Mouse (Mus musculus) CH12.LX (cell line): ENCODE results near the gene Rgn. TPM values are rescaled to one million over a fixed set of nuclear protein-coding genes. Genes with fewer than 3 reads are reported as not detected.

Experiments
- DNase-seq: peaks from one replicate; pipeline ENCODE4 v3.0.0-alpha.2; 2013; ENCODE audit errors: extremely low read depth
- H3K27ac ChIP-seq: 2 replicates; pipeline ENCODE4 v1.5.1; 2012; ENCODE audit warnings: low read depth, mild to moderate bottlenecking, control low read depth, moderate library complexity; ENCODE audit not compliant: insufficient read depth
- H3K27me3 ChIP-seq: replicated peaks from 2 replicates; pipeline ENCODE3; 2012; ENCODE audit warnings: inconsistent platforms
- H3K36me3 ChIP-seq, 2 experiments: replicated peaks in 1 of 2; 2 replicates each; pipeline versions ENCODE3 to v1.6.1; 2012; ENCODE audit warnings: inconsistent platforms in 1 of 2, low read length in 1 of 2, mild to moderate bottlenecking in 1 of 2, mixed read lengths in 1 of 2, moderate library complexity in 1 of 2; ENCODE audit not compliant: control insufficient read depth in 1 of 2, insufficient read depth in 1 of 2
- H3K4me1 ChIP-seq, 2 experiments: 2 replicates each; pipeline ENCODE4 v1.6.1; 2012; ENCODE audit warnings: inconsistent platforms in 1 of 2, moderate library complexity in 1 of 2; ENCODE audit not compliant: insufficient read depth in 2 of 2, control insufficient read depth in 1 of 2
- H3K4me2 ChIP-seq: 2 replicates; pipeline ENCODE4 v1.6.1; 2012; ENCODE audit warnings: low read depth, mild to moderate bottlenecking, control low read depth; ENCODE audit not compliant: poor library complexity, insufficient read depth, severe bottlenecking
- H3K4me3 ChIP-seq, 3 experiments: fragments of 150-350 bp in 1 of 3; sonication (generic) in 1 of 3; replicated peaks in 1 of 3; 2 replicates each; pipeline versions ENCODE3 to v1.5.1; 2011 to 2012; ENCODE audit warnings: low read depth in 2 of 3, low read length in 2 of 3, mild to moderate bottlenecking in 2 of 3, moderate library complexity in 2 of 3, control low read depth in 1 of 3, improper control_type of control experiment in 1 of 3, inconsistent platforms in 1 of 3, mixed read lengths in 1 of 3; ENCODE audit not compliant: poor library complexity in 1 of 3
- H3K79me2 ChIP-seq: replicated peaks from 2 replicates; pipeline ENCODE4 v1.6.1; 2012; ENCODE audit warnings: mild to moderate bottlenecking, moderate library complexity; ENCODE audit not compliant: control insufficient read depth, poor library complexity, insufficient read depth, severe bottlenecking; ENCODE audit errors: extremely low read depth
- H3K9ac ChIP-seq: 2 replicates; pipeline ENCODE4 v1.6.1; 2012; ENCODE audit warnings: low read depth, mild to moderate bottlenecking, control low read depth, moderate library complexity; ENCODE audit not compliant: insufficient read depth
- H3K9me3 ChIP-seq: replicated peaks from 2 replicates; pipeline ENCODE3; 2012; ENCODE audit warnings: low read length, inconsistent platforms, mixed read lengths
- CTCF ChIP-seq, 2 experiments: IDR thresholded peaks in 1 of 2; conservative IDR thresholded peaks in 1 of 2; 2 replicates each; pipeline ENCODE4 v1.5.1; 2011 to 2012; ENCODE audit warnings: low read depth in 2 of 2, low read length in 2 of 2, improper control_type of control experiment in 1 of 2, inconsistent platforms in 1 of 2, mild to moderate bottlenecking in 1 of 2, moderate library complexity in 1 of 2
- E2F4 ChIP-seq: IDR thresholded peaks from 2 replicates; pipeline ENCODE4 v1.6.1; 2011; ENCODE audit warnings: low read depth, low read length, improper control_type of control experiment; ENCODE audit not compliant: insufficient replicate concordance
- GABPA ChIP-seq: IDR thresholded peaks from 2 replicates; pipeline ENCODE4 v1.6.1; 2012; ENCODE audit warnings: low read depth, low read length, improper control_type of control experiment, inconsistent platforms; ENCODE audit not compliant: insufficient replicate concordance
- IRF4 ChIP-seq: IDR thresholded peaks from 2 replicates; pipeline ENCODE4 v1.6.1; 2014; ENCODE audit warnings: low read depth, mild to moderate bottlenecking, inconsistent platforms, low read length, improper control_type of control experiment
- JUN ChIP-seq: IDR thresholded peaks from 2 replicates; pipeline ENCODE4 v1.6.1; 2011; ENCODE audit warnings: low read depth, mild to moderate bottlenecking, low read length, improper control_type of control experiment, moderate library complexity; ENCODE audit not compliant: insufficient read depth
- MXI1 ChIP-seq: IDR thresholded peaks from 2 replicates; pipeline ENCODE4 v1.6.1; 2011; ENCODE audit warnings: mild to moderate bottlenecking, low read depth, low read length, improper control_type of control experiment
- NELFE ChIP-seq: IDR thresholded peaks from 2 replicates; pipeline ENCODE4 v1.6.1; 2011; ENCODE audit warnings: low read depth, low read length, improper control_type of control experiment
- RAD21 ChIP-seq: IDR thresholded peaks from 2 replicates; pipeline ENCODE4 v1.6.1; 2011; ENCODE audit warnings: low read depth, mild to moderate bottlenecking, low read length, improper control_type of control experiment, moderate library complexity
- RCOR1 ChIP-seq: conservative IDR thresholded peaks from 2 replicates; pipeline ENCODE4 v1.6.1; 2012; ENCODE audit warnings: low read depth, mild to moderate bottlenecking, inconsistent platforms, low read length, improper control_type of control experiment
- SMC3 ChIP-seq: IDR thresholded peaks from 2 replicates; pipeline ENCODE4 v1.6.1; 2011; ENCODE audit warnings: low read depth, low read length, improper control_type of control experiment
- TBP ChIP-seq: conservative IDR thresholded peaks from 2 replicates; pipeline ENCODE4 v1.6.1; 2011; ENCODE audit warnings: low read depth, low read length, improper control_type of control experiment
- USF1 ChIP-seq: IDR thresholded peaks from 2 replicates; pipeline ENCODE4 v1.6.1; 2014; ENCODE audit warnings: low read depth, mild to moderate bottlenecking, inconsistent platforms, low read length, improper control_type of control experiment
- USF2 ChIP-seq: conservative IDR thresholded peaks from 2 replicates; pipeline ENCODE4 v1.6.1; 2011; ENCODE audit warnings: low read depth, low read length, improper control_type of control experiment
- ZKSCAN1 ChIP-seq: IDR thresholded peaks from 2 replicates; pipeline ENCODE4 v1.6.1; 2012; ENCODE audit warnings: low read depth, inconsistent platforms, low read length, improper control_type of control experiment, borderline replicate concordance
- ZMIZ1 ChIP-seq: IDR thresholded peaks from 2 replicates; pipeline ENCODE4 v1.6.1; 2012; ENCODE audit warnings: low read depth, mild to moderate bottlenecking, inconsistent platforms, low read length, improper control_type of control experiment
- ZNF384 ChIP-seq: IDR thresholded peaks from 2 replicates; pipeline ENCODE4 v1.6.1; 2012; ENCODE audit warnings: low read depth, low read length, improper control_type of control experiment, inconsistent platforms
- dilution Hi-C: fragments of 300-500 bp; cut with MboI; formaldehyde crosslinking; loops from 2 replicates; pipeline ENCODE4 v1.14.3; 2020; ENCODE audit warnings: low sequenced_read_pairs; ENCODE audit not compliant: extremely low pct_unique_long_range_greater_than_20kb, extremely low pct_ligation_motif_present
- in situ Hi-C: fragments of 300-500 bp; cut with MboI; formaldehyde crosslinking; loops from 3 replicates; pipeline ENCODE4 v1.14.3; 2019; ENCODE audit warnings: low sequenced_read_pairs, low pct_ligation_motif_present, low pct_unique_long_range_greater_than_20kb, mixed read lengths
- polyA plus RNA-seq: library from polyadenylated mRNA; unstranded; fragments of >175 nt; gene quantifications from 2 replicates; pipeline ENCODE4 v1.2.1, GENCODE M21; 2012; ENCODE audit warnings: low read depth; ENCODE audit not compliant: insufficient read length
- total RNA-seq, 2 experiments: library from RNA; depleted of rRNA; stranded (reverse); fragments of 300-350 nt in 1 of 2; fragments of >200 nt in 1 of 2; gene quantifications; 2 replicates each; pipeline ENCODE4 v1.2.3; 2012 to 2014

Gene Rgn
- total and polyA plus RNA-seq, 3 experiments = not detected

DNA sequence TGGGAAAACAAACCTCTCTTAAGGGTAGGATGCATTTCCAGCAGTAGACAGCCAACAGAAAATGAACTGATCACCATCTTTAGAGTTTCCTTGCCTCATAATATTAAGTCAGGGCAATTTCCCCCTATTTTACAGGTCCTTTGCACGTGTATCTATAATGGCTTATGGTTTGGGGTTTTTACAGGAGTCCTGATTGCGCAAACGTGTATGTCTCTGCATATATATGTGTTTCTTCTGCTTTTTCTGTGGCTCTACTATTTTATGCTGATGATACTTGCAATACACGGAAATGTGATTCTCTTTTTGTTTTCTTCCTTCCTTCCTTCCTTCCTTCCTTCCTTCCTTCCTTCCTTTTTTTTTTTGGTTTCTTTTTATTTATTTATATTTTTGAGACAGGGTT, 24.3 kb downstream of the Rgn start (continued):
- TF ChIP-seq E2F4 (no peak), NELFE (no peak)

DNA sequence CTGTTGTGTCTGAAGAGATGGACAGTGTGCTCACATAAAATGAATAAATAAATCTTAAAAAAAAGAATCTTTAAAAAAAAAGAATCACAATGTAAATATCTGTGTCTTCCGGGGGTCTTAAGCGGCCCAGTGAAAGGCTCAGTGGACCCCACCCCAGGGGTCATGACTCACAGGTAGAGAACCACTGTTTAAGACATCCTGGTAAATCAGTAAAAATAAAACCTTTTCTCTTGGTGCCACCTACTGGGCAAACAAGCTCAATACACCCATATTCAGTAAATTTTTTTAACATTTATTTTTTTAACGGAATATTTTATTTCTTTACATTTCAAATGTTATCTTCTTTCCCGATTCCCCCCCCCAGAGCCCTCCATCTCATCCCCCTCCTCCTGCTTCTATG, 38.4 kb downstream of the Rgn start:
- no peak overlapping the region for H3K4me3 ChIP-seq
- DNase-seq = peak; percentile 8
- no peak for TF ChIP-seq RCOR1
- no peak for TF ChIP-seq ZKSCAN1
- TF ChIP-seq ZNF384 = peak; percentile 68
- TF ChIP-seq CTCF (conservative IDR thresholded peaks at IDR 0.05 in 1 of 2, IDR thresholded peaks at IDR 0.05 in 1 of 2; ENCODE audit: low read depth in 2 of 2, low read length in 2 of 2) = peak in 1 of 2 experiments; percentile 61; a peak in 2 of 4 replicates
- peak; percentile 37 for TF ChIP-seq SMC3
- no peak for TF ChIP-seq USF1
- TF ChIP-seq RAD21 = peak; percentile 69
- TF ChIP-seq MXI1 = no peak
- TF ChIP-seq, all 38 proteins: peak for 4
- in situ Hi-C loops = no loop called here
- Histone ChIP-seq H3K79me2 (no peaks in the 10 kb centered on the region), H3K9me3 (no peaks in the 10 kb centered on the region), H3K4me2 (no peak overlapping the region), H3K9ac (no peak overlapping the region), H3K4me1 (no peaks in the 10 kb centered on the region), H3K27me3 (no peaks in the 10 kb centered on the region), H3K27ac (no peak overlapping the region), H3K36me3 (no peaks in the 10 kb centered on the region)
- dilution Hi-C loops = no loop called here

DNA sequence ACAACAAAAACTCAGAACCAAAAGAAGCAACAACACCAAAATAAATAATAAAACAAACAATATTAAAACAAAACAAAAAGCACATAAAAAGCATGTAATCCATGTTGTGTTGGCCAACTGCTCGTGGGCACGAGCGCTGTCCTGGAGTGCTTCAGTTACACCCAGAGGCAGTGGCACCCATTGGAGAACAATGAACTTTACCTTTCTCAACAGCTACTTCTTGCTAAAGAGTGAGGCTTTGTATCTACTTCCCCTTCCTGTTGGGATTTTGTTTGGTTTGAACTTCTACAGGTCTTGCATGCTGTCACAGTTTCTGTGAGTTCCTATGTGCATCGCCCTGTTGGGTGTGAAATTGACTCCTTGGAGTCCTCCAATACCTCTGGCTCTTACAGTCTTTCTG, 58.9 kb downstream of the Rgn start:
- TF ChIP-seq ZMIZ1 = no peak
- TF ChIP-seq GABPA = no peak
- no peak for TF ChIP-seq USF2
- TF ChIP-seq IRF4 = no peak
- no peak for TF ChIP-seq JUN
- no peak for TF ChIP-seq TBP
- TF ChIP-seq, all 38 proteins: peak for 0
- no peak overlapping the region for H3K27ac ChIP-seq
- no peaks in the 10 kb centered on the region for H3K36me3 ChIP-seq
- no peaks in the 10 kb centered on the region for H3K79me2 ChIP-seq
- H3K27me3 ChIP-seq = no peaks in the 10 kb centered on the region
- no peak overlapping the region for H3K9ac ChIP-seq
- dilution Hi-C loops (no loop called here), in situ Hi-C loops (no loop called here)
- DNase-seq = no peak
- no peak overlapping the region for H3K4me2 ChIP-seq
- H3K9me3 ChIP-seq = no peaks in the 10 kb centered on the region
- no peaks in the 10 kb centered on the region for H3K4me1 ChIP-seq
- no peak overlapping the region for H3K4me3 ChIP-seq

Other genes with a start within 250 kb of the Rgn start
- 34.7 and 34.9 TPM in 2 replicates for gene Rp2, start 185.3 kb upstream of the Rgn start, total RNA-seq (2012; rRNA removed)
- gene Rp2, start 185.3 kb upstream of the Rgn start, total RNA-seq (2014; rRNA removed) = 67.6 and 79.3 TPM in 2 replicates
- 31.6 and 34.8 TPM in 2 replicates for gene Rp2, start 185.3 kb upstream of the Rgn start, polyA plus RNA-seq
- gene Jade3, start 124.1 kb upstream of the Rgn start, total RNA-seq (2012; rRNA removed) = 11.8 and 14.2 TPM in 2 replicates
- 21.1 and 23.3 TPM in 2 replicates for gene Jade3, start 124.1 kb upstream of the Rgn start, total RNA-seq (2014; rRNA removed)
- 9.9 and 10.2 TPM in 2 replicates for gene Jade3, start 124.1 kb upstream of the Rgn start, polyA plus RNA-seq
- 81.5 and 83.8 TPM in 2 replicates for gene Rbm10, start 67.7 kb downstream of the Rgn start, total RNA-seq (2012; rRNA removed)
- gene Rbm10, start 67.7 kb downstream of the Rgn start, total RNA-seq (2014; rRNA removed) = 49.9 and 55.7 TPM in 2 replicates
- 67.1 and 71.1 TPM in 2 replicates for gene Rbm10, start 67.7 kb downstream of the Rgn start, polyA plus RNA-seq
- gene Ndufb11, start 67.8 kb downstream of the Rgn start, total RNA-seq (2012; rRNA removed) = 166 and 176 TPM in 2 replicates
- gene Ndufb11, start 67.8 kb downstream of the Rgn start, total RNA-seq (2014; rRNA removed) = 156 and 165 TPM in 2 replicates
- 159 and 161 TPM in 2 replicates for gene Ndufb11, start 67.8 kb downstream of the Rgn start, polyA plus RNA-seq
- 164 and 177 TPM in 2 replicates for gene Uba1, start 108.5 kb downstream of the Rgn start, total RNA-seq (2012; rRNA removed)
- 138 and 142 TPM in 2 replicates for gene Uba1, start 108.5 kb downstream of the Rgn start, total RNA-seq (2014; rRNA removed)
- 202 and 218 TPM in 2 replicates for gene Uba1, start 108.5 kb downstream of the Rgn start, polyA plus RNA-seq
- gene Cdk16, start 138.2 kb downstream of the Rgn start, total RNA-seq (2012; rRNA removed) = 17.4 and 18.5 TPM in 2 replicates
- gene Cdk16, start 138.2 kb downstream of the Rgn start, total RNA-seq (2014; rRNA removed) = 10.1 and 11.1 TPM in 2 replicates
- gene Cdk16, start 138.2 kb downstream of the Rgn start, polyA plus RNA-seq = 21.3 and 27.0 TPM in 2 replicates
- gene Usp11, start 154.1 kb downstream of the Rgn start, total RNA-seq (2012; rRNA removed) = 6.2 and 11.2 TPM in 2 replicates
- gene Usp11, start 154.1 kb downstream of the Rgn start, total RNA-seq (2014; rRNA removed) = 4.0 and 4.9 TPM in 2 replicates
- gene Usp11, start 154.1 kb downstream of the Rgn start, polyA plus RNA-seq = 5.3 and 6.3 TPM in 2 replicates
- 60.6 and 63.8 TPM in 2 replicates for gene Araf, start 248.0 kb downstream of the Rgn start, total RNA-seq (2012; rRNA removed)
- 52.8 and 55.9 TPM in 2 replicates for gene Araf, start 248.0 kb downstream of the Rgn start, total RNA-seq (2014; rRNA removed)
- 72.2 and 79.7 TPM in 2 replicates for gene Araf, start 248.0 kb downstream of the Rgn start, polyA plus RNA-seq